Mouse (Mus musculus) C2C12 (cell line): ENCODE data around the gene Gm45234. TPM values are rescaled to one million over a fixed set of nuclear protein-coding genes. Genes with fewer than 3 reads are reported as not detected.
A peak's percentile ranks its signal among the peaks of the same experiment; 100 is the strongest.

Source experiments
- H3K27me3 ChIP-seq: one replicate; pipeline ENCODE4 v1.6.1; 2011; ENCODE audit not compliant: control insufficient read depth, insufficient read depth, insufficient read length
- H3K36me3 ChIP-seq: one replicate; pipeline ENCODE4 v1.6.1; 2011; ENCODE audit not compliant: control insufficient read depth, insufficient read depth
- H3K4me3 ChIP-seq: one replicate; pipeline ENCODE4 v1.5.1; 2011; ENCODE audit warnings: mild to moderate bottlenecking, control low read depth; ENCODE audit not compliant: poor library complexity, insufficient read depth, severe bottlenecking
- H3K79me2 ChIP-seq: one replicate; pipeline ENCODE4 v1.6.1; 2011; ENCODE audit not compliant: control insufficient read depth, insufficient read depth
- H3K79me3 ChIP-seq: one replicate; pipeline ENCODE4 v1.6.1; 2011; ENCODE audit warnings: low read depth, control low read depth
- H3ac ChIP-seq: one replicate; pipeline ENCODE3; 2011; ENCODE audit warnings: low read depth; ENCODE audit not compliant: control insufficient read depth, insufficient read length
- CEBPB ChIP-seq: IDR thresholded peaks from one replicate; pipeline ENCODE4 v1.6.1; 2011; ENCODE audit warnings: low read depth, mild to moderate bottlenecking, control low read depth, moderate library complexity
- CTCF ChIP-seq: IDR thresholded peaks from one replicate; pipeline ENCODE4 v1.5.1; 2011; ENCODE audit not compliant: control insufficient read depth, insufficient read depth, insufficient read length
- FOSL1 ChIP-seq: IDR thresholded peaks from one replicate; pipeline ENCODE4 v1.8.0; 2011; ENCODE audit warnings: mild to moderate bottlenecking, low read length; ENCODE audit not compliant: poor library complexity, insufficient read depth, severe bottlenecking
- MAX ChIP-seq: IDR thresholded peaks from one replicate; pipeline ENCODE4 v1.6.1; 2011; ENCODE audit warnings: mild to moderate bottlenecking, control low read depth
- MYOD1 ChIP-seq: IDR thresholded peaks from one replicate; pipeline ENCODE4 v1.6.1; 2011; ENCODE audit warnings: low read depth; ENCODE audit not compliant: control insufficient read depth, insufficient read length
- MYOG ChIP-seq: IDR thresholded peaks from one replicate; pipeline ENCODE4 v1.6.1; 2011; ENCODE audit not compliant: control insufficient read depth, insufficient read length; ENCODE audit errors: extremely low read depth
- USF1 ChIP-seq: IDR thresholded peaks from one replicate; pipeline ENCODE4 v1.6.1; 2011; ENCODE audit warnings: low read depth, mild to moderate bottlenecking, control low read depth, moderate library complexity
- polyA plus RNA-seq: library from polyadenylated mRNA; unstranded; fragments of >200 nt; fragmentation: generic; extraction: Trizol; gene quantifications from one replicate; pipeline ENCODE4 v1.2.1, GENCODE M21; 2012; ENCODE audit warnings: missing spikeins

Gm45234 gene
- polyA plus RNA-seq, 1 experiment, result not detected

GRCm38 (mm10) chr6:124744755-124745321, 11.0 kb downstream of the Gm45234 start:
- peak overlapping the region; percentile 19 for H3ac ChIP-seq
- H3K27me3 ChIP-seq, result no peaks in the 10 kb centered on the region
- H3K79me2 ChIP-seq, result peaks cover 11% of the 10 kb centered on the region
- peaks cover 47% of the 10 kb centered on the region for H3K36me3 ChIP-seq
- no peak overlapping the region for H3K4me3 ChIP-seq
- TF ChIP-seq USF1 (no peak), MYOG (no peak), CEBPB (no peak)
- H3K79me3 ChIP-seq, result peaks cover 7% of the 10 kb centered on the region

DNA sequence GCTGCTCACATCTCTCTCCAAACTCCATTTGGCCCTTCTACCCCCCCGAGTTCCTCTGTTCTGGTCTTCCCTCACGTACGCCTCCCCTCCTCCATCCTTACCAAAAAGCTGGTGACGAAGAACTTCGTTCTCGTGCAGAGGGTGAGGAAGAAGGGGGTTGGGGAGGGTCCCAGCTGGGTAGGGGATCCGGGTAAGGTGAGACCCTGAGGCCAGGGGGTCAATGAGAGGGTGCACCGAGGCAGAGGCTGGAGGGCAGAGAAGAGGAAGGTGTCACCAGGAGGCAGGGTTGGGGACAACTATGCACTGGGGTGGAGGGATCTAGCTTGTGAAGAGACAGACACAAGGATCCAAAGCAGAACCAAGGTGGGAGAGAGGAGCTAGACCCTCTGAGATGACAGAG, 12.2 kb downstream of the Gm45234 start:
- Histone ChIP-seq H3K79me3 (no peaks in the 10 kb centered on the region), H3K27me3 (no peaks in the 10 kb centered on the region), H3K4me3 (no peak overlapping the region), H3ac (no peak overlapping the region), H3K36me3 (peaks cover 37% of the 10 kb centered on the region), H3K79me2 (peaks cover 10% of the 10 kb centered on the region)
- TF ChIP-seq USF1 (no peak), MYOD1 (no peak), MYOG (no peak)

DNA sequence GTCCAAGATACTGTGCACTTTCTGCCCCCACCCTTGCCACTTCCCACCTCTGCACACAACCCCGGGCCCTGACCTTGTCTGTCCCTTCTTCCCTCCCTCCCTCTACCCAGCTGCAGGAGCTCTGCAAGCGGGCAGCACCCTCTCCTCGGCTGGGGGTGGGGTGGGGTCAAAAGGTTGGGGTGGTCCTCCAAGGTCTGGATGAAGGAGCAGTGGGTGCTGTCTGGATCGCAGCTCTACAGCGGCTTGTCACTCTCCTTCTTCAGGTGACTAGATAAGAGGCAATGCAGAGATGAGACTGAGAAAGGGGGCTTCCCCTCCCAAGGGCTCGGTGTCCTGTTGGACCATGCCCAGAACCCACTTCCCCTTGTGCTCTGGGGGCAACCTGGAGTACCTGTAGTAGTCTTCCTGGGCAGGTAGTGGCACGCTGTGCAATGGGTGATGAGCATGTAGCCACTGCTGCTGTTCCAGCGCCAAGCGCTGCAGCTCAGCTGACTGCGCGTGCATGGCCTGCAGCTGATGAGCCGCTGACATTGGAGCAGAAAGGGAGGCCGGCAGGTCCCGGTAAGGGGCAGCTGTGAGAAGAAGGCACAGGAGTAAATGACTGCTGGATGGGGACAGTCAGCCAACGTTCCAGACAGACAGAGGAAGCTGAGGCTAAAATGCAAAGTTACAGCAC, 12.8 kb downstream of the Gm45234 start:
- TF ChIP-seq FOSL1 (no peak), USF1 (no peak), CEBPB (no peak), MYOG (no peak), MYOD1 (no peak), CTCF (no peak), MAX (no peak)
- peaks cover 37% of the 10 kb centered on the region for H3K36me3 ChIP-seq
- H3K27me3 ChIP-seq, result no peaks in the 10 kb centered on the region
- H3K79me2 ChIP-seq, result peaks cover 10% of the 10 kb centered on the region
- no peaks in the 10 kb centered on the region for H3K79me3 ChIP-seq
- no peak overlapping the region for H3ac ChIP-seq
- H3K4me3 ChIP-seq, result no peak overlapping the region

DNA sequence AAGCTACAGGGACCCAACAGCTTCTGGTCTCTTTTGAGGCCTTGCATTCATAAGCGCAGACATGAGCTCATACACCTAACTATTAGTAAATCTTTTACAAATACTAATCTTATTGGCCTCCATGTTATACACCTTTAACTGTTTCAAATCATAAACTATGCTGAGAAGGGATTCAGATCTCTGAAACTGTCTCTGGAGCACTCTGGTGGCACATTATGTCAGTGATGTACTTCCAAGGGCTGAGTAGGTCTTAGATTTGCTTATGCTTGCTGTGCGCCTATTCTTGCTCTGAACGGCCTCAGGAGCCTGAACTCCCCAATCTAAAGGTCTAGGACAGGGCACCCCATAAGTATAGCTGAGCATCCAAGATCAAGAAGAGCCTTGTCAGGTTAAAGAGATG, 14.0 kb downstream of the Gm45234 start:
- Histone ChIP-seq H3K27me3 (no peaks in the 10 kb centered on the region), H3K36me3 (peaks cover 33% of the 10 kb centered on the region), H3K79me2 (peaks cover 10% of the 10 kb centered on the region), H3K4me3 (no peak overlapping the region), H3ac (peak overlapping the region; percentile 37), H3K79me3 (no peaks in the 10 kb centered on the region)
- no peak for TF ChIP-seq MAX
- TF ChIP-seq MYOG, result no peak
- no peak for TF ChIP-seq FOSL1
- no peak for TF ChIP-seq CTCF
- no peak for TF ChIP-seq MYOD1

DNA sequence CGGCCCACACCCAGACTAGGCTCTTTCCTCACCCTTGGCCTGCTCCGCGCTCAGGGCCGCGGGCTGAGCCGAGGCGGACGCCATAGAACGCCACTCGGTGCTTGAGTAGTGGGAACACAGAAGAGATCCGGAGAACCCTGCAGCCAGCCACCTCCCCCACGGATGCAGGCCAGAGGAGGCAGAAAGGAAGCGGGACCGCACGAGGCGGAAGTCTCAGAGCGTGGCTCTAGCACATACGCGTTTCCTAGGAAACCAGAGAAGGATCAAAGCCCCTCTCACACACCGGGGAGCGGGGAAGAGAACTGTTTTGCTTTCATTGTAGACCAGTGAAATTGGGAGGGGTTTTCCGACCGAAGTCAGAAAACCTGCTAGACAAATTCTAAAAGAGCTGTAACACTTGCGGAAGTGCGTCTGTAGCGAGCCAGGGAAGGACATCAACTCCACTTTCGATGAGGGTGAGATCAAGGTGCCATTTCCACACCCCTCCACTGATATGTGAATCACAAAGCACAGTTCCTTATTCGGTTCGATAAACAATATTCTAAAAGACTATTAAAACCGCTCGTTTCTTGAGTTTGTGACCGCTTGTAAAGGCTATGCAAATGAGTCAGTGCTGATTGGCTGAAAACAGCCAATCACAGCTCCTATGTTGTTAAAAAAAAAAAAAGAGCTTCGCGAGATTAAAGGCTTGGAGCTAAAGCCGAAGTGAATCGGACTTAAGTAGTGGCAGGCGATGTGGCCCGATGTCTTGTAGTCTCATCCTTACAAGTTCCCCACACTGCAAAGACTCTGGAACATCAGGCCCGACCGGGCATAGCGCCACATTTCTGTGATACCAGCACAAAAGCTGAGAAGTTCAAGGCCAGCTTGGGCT, 14.7 kb downstream of the Gm45234 start, which contains the start of gene Grcc10:
Gene Grcc10 (minus strand): TSS at position 487 of the 874 bp plus-strand sequence.
- Histone ChIP-seq H3K36me3 (peaks cover 27% of the 10 kb centered on the region), H3K27me3 (no peaks in the 10 kb centered on the region), H3K79me2 (peaks cover 10% of the 10 kb centered on the region), H3K79me3 (no peaks in the 10 kb centered on the region), H3K4me3 (peak within 1 kb of the TSS; percentile 45), H3ac (peak within 1 kb of the TSS; percentile 91)
- TF ChIP-seq CEBPB (peak; percentile 20), MAX (peak; percentile 78), FOSL1 (no peak)
